Mouse (Mus musculus) MEL (cell line): ENCODE results near the gene Dnah6. TPM values are rescaled to one million over a fixed set of nuclear protein-coding genes. Genes with fewer than 3 reads are reported as not detected.

Experiments
- DNase-seq: peaks from one replicate; pipeline ENCODE4 v3.0.0; 2011; ENCODE audit warnings: low read depth, low spot score
- H3K27ac ChIP-seq: 2 replicates; pipeline ENCODE4 v1.5.1; 2012; ENCODE audit warnings: low read depth, mild to moderate bottlenecking, control low read depth, low read length, moderate library complexity; ENCODE audit not compliant: control insufficient read depth
- H3K27me3 ChIP-seq, 2 experiments: fragments of 150-350 bp in 1 of 2; sonication (generic) in 1 of 2; 2 replicates each; pipeline ENCODE4 v1.6.1; 2012; ENCODE audit warnings: low read length in 2 of 2, mild to moderate bottlenecking in 2 of 2, improper control_type of control experiment in 1 of 2, moderate library complexity in 1 of 2; ENCODE audit not compliant: insufficient read depth in 2 of 2, control insufficient read depth in 1 of 2
- H3K36me3 ChIP-seq, 2 experiments: 2 replicates each; pipeline ENCODE4 v1.6.1; 2012 to 2014; ENCODE audit warnings: low read length in 2 of 2, improper control_type of control experiment in 1 of 2, inconsistent platforms in 1 of 2, mild to moderate bottlenecking in 1 of 2; ENCODE audit not compliant: insufficient read depth in 2 of 2, control insufficient read depth in 1 of 2
- H3K4me1 ChIP-seq, 2 experiments: fragments of 150-350 bp in 1 of 2; sonication (generic) in 1 of 2; 2 replicates each; pipeline ENCODE4 v1.6.1; 2012; ENCODE audit warnings: low read length in 2 of 2, improper control_type of control experiment in 1 of 2, mild to moderate bottlenecking in 1 of 2; ENCODE audit not compliant: insufficient read depth in 2 of 2, control insufficient read depth in 1 of 2
- H3K4me3 ChIP-seq, 2 experiments: fragments of 150-350 bp in 1 of 2; sonication (generic) in 1 of 2; 2 replicates each; pipeline ENCODE4 v1.5.1; 2012; ENCODE audit warnings: low read depth in 2 of 2, low read length in 2 of 2, mild to moderate bottlenecking in 2 of 2, moderate library complexity in 2 of 2, control low read depth in 1 of 2, improper control_type of control experiment in 1 of 2; ENCODE audit not compliant: control insufficient read depth in 1 of 2, insufficient read depth in 1 of 2
- H3K79me2 ChIP-seq: 2 replicates; pipeline ENCODE4 v1.6.1; 2012; ENCODE audit warnings: mild to moderate bottlenecking, low read length, moderate library complexity; ENCODE audit not compliant: control insufficient read depth, poor library complexity, insufficient read depth
- H3K9ac ChIP-seq: 2 replicates; pipeline ENCODE4 v1.6.1; 2012; ENCODE audit warnings: low read depth, mild to moderate bottlenecking, control low read depth, low read length, moderate library complexity; ENCODE audit not compliant: control insufficient read depth, poor library complexity, severe bottlenecking
- H3K9me3 ChIP-seq: fragments of 150-350 bp; sonication (generic); replicated peaks from 2 replicates; pipeline ENCODE4 v1.6.1; 2012; ENCODE audit warnings: mild to moderate bottlenecking, low read length, improper control_type of control experiment, moderate library complexity; ENCODE audit not compliant: insufficient read depth
- BHLHE40 ChIP-seq: IDR thresholded peaks from 2 replicates; pipeline ENCODE4 v1.6.1; 2012; ENCODE audit warnings: low read depth, mild to moderate bottlenecking, inconsistent platforms, low read length, improper control_type of control experiment, borderline replicate concordance
- CHD1 ChIP-seq: IDR thresholded peaks from 2 replicates; pipeline ENCODE4 v1.6.1; 2012; ENCODE audit warnings: low read depth, mild to moderate bottlenecking, inconsistent platforms, low read length, improper control_type of control experiment
- ELF1 ChIP-seq: IDR thresholded peaks from 2 replicates; pipeline ENCODE4 v1.6.1; 2014; ENCODE audit warnings: low read depth, mild to moderate bottlenecking, inconsistent platforms, low read length, improper control_type of control experiment, moderate library complexity
- EP300 ChIP-seq, 2 experiments: IDR thresholded peaks; 2 replicates each; pipeline ENCODE4 v1.6.1; 2011; ENCODE audit warnings: improper control_type of control experiment in 2 of 2, low read length in 2 of 2, low read depth in 1 of 2, mild to moderate bottlenecking in 1 of 2
- ETS1 ChIP-seq: IDR thresholded peaks from 2 replicates; pipeline ENCODE4 v1.6.1; 2012; ENCODE audit warnings: low read depth, mild to moderate bottlenecking, inconsistent platforms, low read length, improper control_type of control experiment, moderate library complexity
- GATA1 ChIP-seq: IDR thresholded peaks from 2 replicates; pipeline ENCODE4 v1.6.1; 2011; ENCODE audit warnings: low read depth, low read length, improper control_type of control experiment
- HCFC1 ChIP-seq: IDR thresholded peaks from 2 replicates; pipeline ENCODE4 v1.6.1; 2012; ENCODE audit warnings: low read depth, mild to moderate bottlenecking, inconsistent platforms, low read length, improper control_type of control experiment, moderate library complexity
- JUND ChIP-seq: IDR thresholded peaks from 2 replicates; pipeline ENCODE4 v1.6.1; 2011; ENCODE audit warnings: low read depth, mild to moderate bottlenecking, improper control_type of control experiment, low read length
- MAX ChIP-seq: IDR thresholded peaks from 2 replicates; pipeline ENCODE4 v1.6.1; 2011; ENCODE audit warnings: low read length, improper control_type of control experiment
- MAZ ChIP-seq: IDR thresholded peaks from 2 replicates; pipeline ENCODE4 v1.6.1; 2012; ENCODE audit warnings: low read depth, mild to moderate bottlenecking, inconsistent platforms, low read length, improper control_type of control experiment
- MXI1 ChIP-seq: IDR thresholded peaks from 2 replicates; pipeline ENCODE4 v1.6.1; 2011; ENCODE audit warnings: mild to moderate bottlenecking, low read depth, low read length, improper control_type of control experiment
- NELFE ChIP-seq: IDR thresholded peaks from 2 replicates; pipeline ENCODE4 v1.6.1; 2011; ENCODE audit warnings: low read depth, low read length, improper control_type of control experiment
- NRF1 ChIP-seq: IDR thresholded peaks from 2 replicates; pipeline ENCODE4 v1.6.1; 2014; ENCODE audit warnings: low read depth, mild to moderate bottlenecking, inconsistent platforms, low read length, improper control_type of control experiment, moderate library complexity; ENCODE audit not compliant: poor library complexity, insufficient read depth, severe bottlenecking
- POLR2AphosphoS2 ChIP-seq: IDR thresholded peaks from 2 replicates; pipeline ENCODE4 v1.6.1; 2011; ENCODE audit warnings: low read length, improper control_type of control experiment
- RCOR1 ChIP-seq: IDR thresholded peaks from 2 replicates; pipeline ENCODE4 v1.6.1; 2012; ENCODE audit warnings: low read depth, mild to moderate bottlenecking, inconsistent platforms, low read length, improper control_type of control experiment
- SIN3A ChIP-seq: IDR thresholded peaks from 2 replicates; pipeline ENCODE4 v1.6.1; 2012; ENCODE audit warnings: low read length, improper control_type of control experiment, inconsistent platforms
- TBP ChIP-seq: IDR thresholded peaks from 2 replicates; pipeline ENCODE4 v1.8.0; 2011; ENCODE audit warnings: low read depth, low read length, improper control_type of control experiment
- UBTF ChIP-seq: IDR thresholded peaks from 2 replicates; pipeline ENCODE4 v1.6.1; 2012; ENCODE audit warnings: low read depth, mild to moderate bottlenecking, inconsistent platforms, low read length, improper control_type of control experiment, moderate library complexity, borderline replicate concordance; ENCODE audit not compliant: insufficient read depth
- USF2 ChIP-seq, 2 experiments: IDR thresholded peaks; 2 replicates each; pipeline ENCODE4 v1.6.1; 2011 to 2012; ENCODE audit warnings: improper control_type of control experiment in 2 of 2, low read length in 2 of 2, borderline replicate concordance in 1 of 2, inconsistent platforms in 1 of 2, low read depth in 1 of 2, mild to moderate bottlenecking in 1 of 2; ENCODE audit not compliant: insufficient read depth in 1 of 2
- ZC3H11A ChIP-seq: IDR thresholded peaks from 2 replicates; pipeline ENCODE4 v1.6.1; 2012; ENCODE audit warnings: low read depth, mild to moderate bottlenecking, inconsistent platforms, low read length, improper control_type of control experiment
- ZNF384 ChIP-seq: IDR thresholded peaks from 2 replicates; pipeline ENCODE4 v1.6.1; 2012; ENCODE audit warnings: low read depth, mild to moderate bottlenecking, inconsistent platforms, low read length, improper control_type of control experiment
- polyA plus RNA-seq, 2 experiments: library from polyadenylated mRNA; stranded (reverse) in 1 of 2; unstranded in 1 of 2; fragments of >175 nt in 1 of 2; fragments of >200 nt in 1 of 2; gene quantifications; 2 replicates each; pipeline versions ENCODE4 v1.2.1 to v1.2.4; 2012; ENCODE audit warnings: low replicate concordance in 2 of 2, low read depth in 1 of 2; ENCODE audit not compliant: insufficient read length in 2 of 2, insufficient read depth in 1 of 2, missing spikeins in 1 of 2
- total RNA-seq: library from RNA; depleted of rRNA; stranded (reverse); fragments of 300-350 nt; gene quantifications from 2 replicates; pipeline ENCODE4 v1.2.3, GENCODE M21; 2012

Gene Dnah6
- total and polyA plus RNA-seq, 3 experiments, result not detected

DNA sequence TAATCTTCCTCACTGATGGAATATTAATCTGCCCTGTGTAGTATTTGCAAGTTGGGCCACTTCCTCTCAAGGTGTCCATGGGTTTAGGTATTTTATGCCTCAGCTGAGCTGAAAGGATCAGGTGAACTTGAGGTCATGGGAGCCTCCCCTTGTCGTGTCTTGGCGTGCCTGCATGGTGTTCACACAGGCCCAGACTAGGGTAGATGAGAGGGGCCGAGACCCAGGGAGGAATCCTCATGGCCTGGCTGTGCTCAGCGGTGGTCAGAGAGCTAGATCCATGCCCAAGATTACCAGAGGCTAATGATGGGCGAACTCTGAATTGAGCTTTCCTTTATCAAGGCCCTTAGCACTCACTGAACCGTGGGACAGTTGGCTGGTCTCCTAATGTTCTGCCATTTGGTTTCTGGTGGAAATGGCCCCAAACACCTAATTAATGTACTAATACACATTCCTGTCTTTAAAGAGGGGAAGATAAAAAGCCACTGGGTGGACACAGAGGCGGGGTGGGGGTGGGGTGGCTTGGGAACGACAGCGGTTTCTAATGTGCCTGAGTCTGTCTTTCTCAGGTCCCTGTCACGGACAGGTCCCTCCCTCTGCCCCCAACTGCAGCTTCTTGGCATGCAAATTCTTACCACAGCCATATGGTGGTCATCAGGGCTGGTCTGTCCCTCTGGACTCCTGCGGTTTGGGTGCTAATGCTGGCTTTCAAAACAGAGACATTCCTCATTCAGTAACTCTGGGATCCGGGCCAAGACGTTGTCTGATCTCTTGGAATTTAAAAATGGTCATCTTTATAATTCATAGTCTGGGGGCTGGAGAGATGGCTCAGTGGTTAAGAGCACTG lies 206.9 kb downstream of the Dnah6 start:
- DNase-seq, result no peak
- H3K4me3 ChIP-seq, result no peak overlapping the region
- TF ChIP-seq NELFE, result no peak
- TF ChIP-seq ETS1, result no peak
- no peak for TF ChIP-seq USF2 (IDR thresholded peaks at IDR 0.05; ENCODE audit: borderline replicate concordance in 1 of 2, insufficient read depth in 1 of 2, low read depth in 1 of 2, low read length in 2 of 2)
- no peak for TF ChIP-seq NRF1
- no peak for TF ChIP-seq HCFC1
- no peak for TF ChIP-seq ELF1
- no peak for TF ChIP-seq UBTF
- TF ChIP-seq RCOR1, result no peak
- TF ChIP-seq MAZ, result no peak
- TF ChIP-seq POLR2AphosphoS2, result no peak
- no peak for TF ChIP-seq MXI1
- no peak for TF ChIP-seq GATA1
- TF ChIP-seq MAX, result no peak
- TF ChIP-seq BHLHE40, result no peak
- TF ChIP-seq ZNF384, result no peak
- TF ChIP-seq SIN3A, result no peak
- no peak for TF ChIP-seq ZC3H11A
- TF ChIP-seq EP300 (IDR thresholded peaks at IDR 0.05; ENCODE audit: low read depth in 1 of 2, low read length in 2 of 2), result no peak
- TF ChIP-seq CHD1, result no peak
- TF ChIP-seq TBP, result no peak
- TF ChIP-seq, all 39 proteins: peak for 0

DNA sequence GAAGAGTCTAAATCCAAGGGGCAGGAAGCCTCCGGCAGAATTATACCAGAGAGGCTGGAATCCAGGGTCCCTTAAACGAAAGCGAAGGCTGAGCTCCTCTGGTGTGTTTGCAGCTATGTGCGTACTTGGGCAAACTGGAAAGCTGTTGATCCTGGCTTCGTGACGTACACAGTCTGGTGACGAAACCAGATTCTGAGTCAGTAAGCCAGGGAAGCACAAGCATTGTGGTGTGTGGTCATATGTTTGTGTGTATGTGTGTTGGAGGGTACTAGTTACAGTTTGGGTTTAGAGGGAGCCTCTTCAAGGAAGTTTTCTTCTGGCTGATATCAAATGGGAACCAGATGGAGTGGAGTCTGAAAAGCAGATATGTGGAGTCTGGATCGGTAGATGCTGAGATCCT lies 208.5 kb downstream of the Dnah6 start:
- H3K4me3 ChIP-seq, result no peak overlapping the region
- DNase-seq, result no peak
- H3K9me3 ChIP-seq, result no peaks in the 10 kb centered on the region
- H3K27me3 ChIP-seq, result no peaks in the 10 kb centered on the region; a peak in 1 of 4 replicates
- no peak overlapping the region for H3K9ac ChIP-seq
- TF ChIP-seq JUND, result no peak
- no peak for TF ChIP-seq NRF1
- TF ChIP-seq, all 39 proteins: peak for 0
- Histone ChIP-seq H3K4me1 (no peaks in the 10 kb centered on the region), H3K79me2 (no peaks in the 10 kb centered on the region), H3K27ac (no peak overlapping the region), H3K36me3 (no peaks in the 10 kb centered on the region)

More for the DNA sequence above, 206.9 kb downstream of the Dnah6 start:
- Histone ChIP-seq H3K27ac (no peak overlapping the region), H3K27me3 (no peaks in the 10 kb centered on the region; a peak in 1 of 4 replicates), H3K9me3 (no peaks in the 10 kb centered on the region), H3K79me2 (no peaks in the 10 kb centered on the region), H3K4me1 (no peaks in the 10 kb centered on the region), H3K9ac (no peak overlapping the region), H3K36me3 (no peaks in the 10 kb centered on the region)
